Mouse (Mus musculus) brain, adult 10 weeks (tissue): Measurements from ENCODE around the gene Ceacam12. TPM values are rescaled to one million over a fixed set of nuclear protein-coding genes. Genes with fewer than 3 reads are reported as not detected.

Experiments used
- polyA plus RNA-seq: library from polyadenylated mRNA; stranded (reverse); fragments of 350-450 nt; fragmentation: Illumina TruSeq; extraction: RNeasy Lipid Tissue Mini Kit (QIAGEN cat#74804); gene quantifications from one replicate; pipeline ENCODE4 v1.2.3, GENCODE M21; 2015; ENCODE audit warnings: low read depth, low replicate concordance

Ceacam12 gene
- not detected for polyA plus RNA-seq

DNA sequence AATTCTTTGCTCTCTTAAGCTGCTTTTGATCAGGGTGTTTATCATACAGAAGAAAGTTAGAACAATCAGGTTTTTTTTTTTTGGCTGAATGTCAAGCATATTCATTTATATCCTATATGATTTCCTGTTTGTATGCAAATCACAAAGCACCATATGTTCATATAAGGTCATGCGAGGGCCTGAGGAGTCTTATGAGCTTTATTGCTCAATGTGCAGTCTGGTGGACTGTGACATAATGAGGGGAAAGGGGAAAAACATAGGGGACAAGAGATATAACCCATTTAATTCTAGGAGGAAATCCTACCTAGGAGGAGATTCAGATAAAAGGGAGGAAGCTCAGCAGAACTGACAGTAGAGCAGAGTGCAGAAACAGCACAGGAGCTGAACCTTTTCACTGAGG, at the start of gene Ceacam12:
Ceacam12 (plus strand) TSS at position 301 of the 400 bp plus-strand sequence.

Other genes starting within 250 kb of the Ceacam12 start
- gene Gm5155, start 194.2 kb upstream of the Ceacam12 start, polyA plus RNA-seq = not detected
- gene Ceacam11, start 93.8 kb upstream of the Ceacam12 start, polyA plus RNA-seq = not detected
- not detected for gene Ceacam13, start 56.0 kb upstream of the Ceacam12 start, polyA plus RNA-seq
- gene Igfl3, start 110.6 kb downstream of the Ceacam12 start, polyA plus RNA-seq = not detected
- not detected for gene Mill1, start 179.4 kb downstream of the Ceacam12 start, polyA plus RNA-seq